Mouse (Mus musculus) stomach, postnatal 0 days (tissue): ENCODE measurements around the gene Nle1.

Source experiments
- CTCF ChIP-seq: IDR thresholded peaks from 2 replicates; pipeline ENCODE4 v1.5.1; 2016; ENCODE audit warnings: antibody characterized with exemption, low read depth, mild to moderate bottlenecking, moderate library complexity
- EP300 ChIP-seq: optimal IDR thresholded peaks from 2 replicates; pipeline ENCODE3; 2016; ENCODE audit warnings: antibody characterized with exemption

DNA sequence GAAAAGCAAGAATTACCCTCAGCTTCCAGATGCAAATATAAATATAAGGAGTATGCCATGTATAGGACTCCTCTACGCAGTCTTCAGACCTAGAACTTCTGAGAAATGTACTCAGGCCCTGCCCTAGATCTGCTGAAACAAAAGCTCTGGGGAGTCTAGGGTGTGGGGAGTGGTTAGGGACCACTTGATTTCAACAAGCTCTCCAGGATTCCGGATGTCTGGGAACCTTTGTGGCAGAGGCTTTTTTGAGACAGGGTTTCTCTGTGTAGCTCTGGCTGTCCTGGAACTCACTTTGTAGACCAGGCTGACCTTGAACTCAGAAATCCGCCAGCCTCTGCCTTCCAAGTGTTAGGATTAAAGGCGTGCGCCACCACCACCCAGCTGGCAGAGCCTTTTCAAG, 2.4 kb downstream of the Nle1 start:
- TF ChIP-seq EP300 (no peak), CTCF (no peak)
